Mouse (Mus musculus) liver, adult 2 months (tissue): ENCODE data around the gene Ift122.
"Not testable (repeated sequence)": the region's sequence is repeated elsewhere in the genome, so short reads cannot be mapped to it uniquely, and the experiment has no call there.

Experiments
- CTCF ChIP-seq: fragments of 200-500 bp; IDR thresholded peaks from 2 replicates; pipeline ENCODE4 v1.5.1; 2011; ENCODE audit warnings: low read depth, low read length, control low read depth
- POLR2A ChIP-seq: fragments of 200-500 bp; IDR thresholded peaks from 2 replicates; pipeline ENCODE4 v1.6.1; 2011; ENCODE audit warnings: low read length, control low read depth; ENCODE audit not compliant: insufficient read depth; ENCODE audit errors: extremely low read depth

DNA sequence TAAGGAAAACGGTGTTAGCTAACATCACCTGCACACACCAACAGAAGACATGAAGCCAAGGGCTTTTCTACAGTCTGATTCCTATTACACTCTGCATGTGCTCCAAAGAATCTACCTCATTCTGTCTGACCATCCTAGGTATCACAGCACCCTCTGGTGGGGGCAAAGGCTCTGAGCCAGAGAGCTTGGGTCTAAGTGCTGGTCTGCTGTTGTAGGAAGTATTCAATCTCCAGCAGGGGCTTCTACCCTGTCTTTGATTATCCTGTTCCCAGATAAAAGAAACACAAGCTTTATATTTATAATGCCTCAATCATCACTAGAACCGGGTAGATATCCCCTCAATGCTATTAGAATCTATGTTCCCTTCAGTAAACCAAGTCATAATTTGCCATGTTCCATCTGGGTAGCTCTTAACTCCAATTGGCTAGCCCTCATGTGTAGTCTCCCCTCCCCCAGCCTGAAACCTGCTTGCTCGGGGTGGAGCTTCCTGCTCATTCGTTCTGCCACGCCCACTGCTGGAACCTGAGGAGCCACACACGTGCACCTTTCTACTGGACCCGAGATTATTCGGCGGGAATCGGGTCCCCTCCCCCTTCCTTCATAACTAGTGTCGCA, 29.3 kb upstream of the Ift122 start:
- not testable (repeated sequence) for TF ChIP-seq POLR2A
- peak; percentile 57 for TF ChIP-seq CTCF
